Mouse (Mus musculus) frontal cortex, postnatal 14 days (tissue): ENCODE data around the gene Trim41.
"Not testable (repeated sequence)": the region's sequence is repeated elsewhere in the genome, so short reads cannot be mapped to it uniquely, and the experiment has no call there.

Source experiments
- DNase-seq, 2 experiments: peaks; one replicate each; pipeline ENCODE4 v3.0.0; 2022; ENCODE audit warnings: low spot score in 2 of 2

Gene Trim41

DNA sequence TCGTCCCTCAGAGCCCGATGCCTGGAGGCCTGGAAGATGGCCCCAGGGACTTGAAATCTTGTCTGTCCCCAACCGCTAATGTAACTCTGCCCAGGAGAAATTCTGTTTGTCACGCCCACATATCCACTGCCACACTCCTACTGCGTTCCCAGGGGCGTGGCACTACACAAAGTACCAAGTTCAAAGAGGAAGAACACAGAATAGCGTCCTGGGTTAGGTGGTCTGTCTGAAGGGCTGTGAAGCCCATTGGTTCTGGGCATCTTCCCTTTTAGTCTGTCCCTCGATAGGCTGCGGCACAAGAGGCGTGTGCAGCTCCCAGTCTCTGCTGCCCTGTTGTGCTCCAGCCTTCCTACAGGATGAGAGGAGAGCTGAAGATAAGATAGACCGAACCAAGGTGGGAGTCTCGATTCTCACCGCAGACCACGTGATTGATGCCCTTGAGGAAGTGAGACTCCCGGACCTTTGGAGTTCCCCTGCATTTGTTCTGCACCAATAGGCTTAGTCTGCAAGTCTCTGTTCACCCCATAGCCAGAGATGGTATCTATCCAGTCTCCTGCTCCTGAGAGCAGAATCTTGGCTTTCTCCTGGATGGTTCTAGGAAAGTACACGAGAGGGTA is 21.1 kb upstream of the Trim41 start:
- no peak for DNase-seq

DNA sequence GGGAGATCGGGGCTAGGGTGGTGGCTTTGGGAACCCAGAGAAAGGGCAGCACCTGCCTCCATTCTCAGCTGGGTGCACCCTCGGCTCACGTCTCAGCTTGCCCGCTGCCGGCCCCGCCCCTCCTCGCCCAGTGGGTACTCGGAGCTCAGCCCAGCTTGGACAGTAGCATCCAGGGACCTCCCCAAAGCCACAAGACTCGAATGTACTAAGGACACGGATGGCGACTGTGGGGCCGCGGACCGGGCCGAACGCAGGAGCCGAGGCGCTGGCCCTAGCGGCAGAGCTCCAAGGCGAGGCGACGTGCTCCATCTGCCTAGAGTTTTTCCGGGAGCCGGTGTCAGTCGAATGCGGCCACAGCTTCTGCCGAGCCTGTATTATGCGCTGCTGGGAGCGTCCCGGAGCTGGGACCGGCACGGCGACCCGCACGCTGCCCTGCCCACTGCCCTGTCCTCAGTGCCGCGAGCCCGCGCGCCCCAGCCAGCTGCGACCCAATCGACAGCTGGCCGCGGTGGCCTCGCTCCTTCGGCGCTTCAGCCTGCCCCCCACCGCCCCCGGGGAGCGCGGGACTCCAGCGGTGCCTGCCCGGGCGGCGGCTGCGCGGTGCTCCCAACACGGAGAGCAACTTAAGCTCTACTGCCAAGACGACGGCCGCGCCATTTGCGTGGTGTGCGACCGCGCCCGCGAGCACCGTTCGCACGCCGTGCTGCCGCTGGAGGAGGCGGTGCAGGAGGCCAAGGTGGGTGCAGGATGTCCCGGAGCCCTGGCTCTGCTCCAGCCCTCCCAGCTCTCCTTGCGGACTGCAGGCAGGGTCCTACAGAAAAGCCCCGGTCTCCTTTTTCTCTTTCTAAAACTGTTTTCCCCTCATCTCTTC is 20.4 kb upstream of the Trim41 start:
- peak in 1 of 2 experiments; percentile 36 for DNase-seq

DNA sequence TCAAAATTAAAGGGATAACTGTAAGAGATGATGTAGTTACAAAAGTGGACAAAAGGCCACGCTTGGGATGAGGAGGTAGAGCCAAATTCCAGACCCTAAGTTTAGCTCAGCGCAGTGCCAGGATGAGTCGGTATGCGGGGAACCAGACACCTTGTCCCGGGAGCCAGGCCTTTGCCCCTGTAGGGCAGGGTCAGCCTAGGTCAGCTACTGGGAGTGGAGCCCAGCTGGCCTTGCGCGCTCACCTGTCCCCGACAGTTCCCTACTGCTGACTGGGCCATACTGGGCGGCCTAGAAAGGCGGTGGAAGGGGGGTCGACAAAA is 19.8 kb upstream of the Trim41 start:
- no peak for DNase-seq

DNA sequence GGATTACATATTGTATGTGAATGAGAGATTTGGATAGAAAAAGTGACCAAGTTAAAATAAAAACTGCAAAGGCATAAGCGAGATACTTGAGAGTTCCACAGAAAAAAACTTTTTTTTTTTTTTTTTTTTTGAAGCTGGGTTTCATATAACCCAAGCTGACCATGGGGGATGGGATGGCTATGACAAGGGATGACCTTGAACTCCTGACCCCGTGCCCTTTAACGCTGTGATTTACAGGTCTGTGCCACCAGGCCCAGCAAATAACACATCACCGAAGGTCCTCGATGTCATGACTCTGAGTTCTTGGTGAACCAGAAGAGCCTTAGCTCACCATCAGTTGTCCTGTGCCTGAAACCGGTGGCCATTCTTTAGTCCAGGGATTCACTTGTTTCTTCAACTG is 18.8 kb upstream of the Trim41 start:
- DNase-seq: no peak

DNA sequence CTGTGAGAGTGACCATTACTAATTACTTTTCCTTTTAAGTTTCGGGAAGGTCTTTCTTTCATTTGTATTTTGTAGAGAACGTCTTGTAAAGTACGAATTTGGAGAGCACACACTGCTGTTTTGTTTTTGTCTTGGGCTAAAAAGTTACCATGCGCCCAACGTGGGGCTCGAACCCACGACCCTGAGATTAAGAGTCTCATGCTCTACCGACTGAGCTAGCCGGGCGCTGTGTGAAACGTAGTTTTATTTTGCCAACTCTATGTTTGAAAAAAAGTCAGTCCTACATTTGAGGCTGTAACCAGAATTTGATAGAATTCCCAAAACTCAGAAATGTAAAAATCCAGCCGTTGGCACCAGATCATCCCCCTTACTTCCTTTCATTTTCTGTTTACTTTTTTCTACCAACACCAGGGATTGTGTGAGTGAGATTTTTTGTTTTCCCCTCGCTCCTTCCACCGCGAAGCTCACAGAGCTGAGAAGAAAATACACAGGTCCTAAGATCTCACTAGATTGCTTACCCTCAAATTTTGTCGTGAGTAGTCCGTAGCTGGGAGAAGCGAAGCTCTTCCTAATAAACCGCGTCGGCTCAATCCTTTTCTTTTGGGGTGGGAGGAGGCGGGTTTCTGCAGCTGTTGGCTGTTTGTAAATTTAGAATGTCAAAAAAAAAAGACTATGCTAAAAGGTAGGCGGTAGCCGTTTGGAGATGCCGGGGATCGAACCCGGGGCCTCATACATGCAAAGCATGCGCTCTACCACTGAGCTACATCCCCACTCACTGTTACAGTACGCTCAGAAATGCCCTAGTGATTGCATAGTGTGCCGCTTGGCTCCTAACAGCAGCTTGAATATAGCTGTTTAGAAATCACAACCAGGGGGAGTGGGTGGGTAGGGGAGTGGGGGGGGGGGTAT is 16.8 kb upstream of the Trim41 start:
- peak; percentile 85 to 92 for DNase-seq

DNA sequence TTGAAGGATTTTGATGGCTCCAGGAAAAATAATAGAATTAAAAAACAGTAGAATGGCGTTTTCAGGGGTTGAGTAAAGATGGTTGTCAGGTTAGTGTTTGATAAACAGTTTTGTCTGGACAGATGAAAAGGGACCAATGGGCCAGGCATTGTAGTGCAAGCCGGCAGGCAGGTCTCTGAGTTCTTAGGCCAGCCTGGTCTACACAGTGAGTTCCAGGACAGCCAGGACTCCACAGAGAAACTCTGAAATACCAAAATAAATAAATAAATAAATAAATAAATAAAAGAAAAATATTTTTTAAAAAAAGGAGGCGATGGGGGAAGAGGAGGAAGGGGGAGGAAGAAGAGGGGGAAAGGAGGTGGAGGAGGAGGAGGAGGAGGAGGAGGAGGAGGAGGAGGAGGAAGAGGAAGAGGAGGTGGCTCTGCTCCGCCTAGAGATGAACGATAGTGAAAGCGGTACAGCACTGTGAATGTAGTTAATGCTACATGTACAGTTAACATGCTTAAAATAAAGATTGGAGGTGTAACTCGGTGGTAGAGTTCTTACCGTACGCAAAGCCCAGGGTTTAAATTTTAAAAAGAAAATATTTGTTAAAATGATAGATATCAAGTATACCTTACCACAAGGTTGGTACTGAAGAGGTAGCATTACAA is 16.1 kb upstream of the Trim41 start:
- DNase-seq: no peak

DNA sequence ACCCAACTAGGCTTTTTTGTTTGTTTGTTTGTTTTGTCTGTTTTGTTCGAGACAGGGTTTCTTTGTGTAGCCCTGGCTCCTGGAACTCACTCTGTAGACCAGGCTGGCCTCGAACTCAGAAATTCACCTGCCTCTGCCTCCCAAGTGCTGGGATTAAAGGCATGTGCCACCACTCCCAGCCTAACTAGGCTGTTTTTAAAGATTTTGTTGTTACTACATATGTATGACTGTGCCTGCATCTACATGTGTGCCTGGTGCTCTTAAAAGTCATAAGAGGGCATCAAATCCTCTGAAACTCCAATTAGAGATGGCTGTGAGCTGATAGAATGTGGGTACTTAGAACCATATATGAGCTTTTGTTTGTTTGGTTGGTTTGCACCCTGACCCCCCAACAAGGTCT is 14.1 kb upstream of the Trim41 start:
- DNase-seq: no peak

DNA sequence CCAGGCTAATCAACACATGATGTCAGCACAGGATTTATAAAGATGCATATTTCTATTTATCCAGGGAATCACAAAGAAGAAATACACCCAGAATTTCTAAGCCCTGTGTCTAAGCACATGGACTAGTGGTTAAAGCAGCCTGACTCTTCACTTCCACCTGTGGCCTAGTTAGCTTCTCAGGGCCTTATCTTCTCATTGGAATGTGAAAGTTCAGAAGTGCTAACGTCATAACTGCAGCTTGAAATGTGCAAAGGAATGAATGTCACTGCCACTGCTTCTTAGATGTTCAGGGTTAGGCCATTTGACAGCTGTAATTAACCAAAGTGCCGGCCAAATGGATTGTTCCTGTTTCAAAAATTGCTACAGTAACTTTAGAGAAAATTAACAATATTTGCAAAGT is 13.1 kb upstream of the Trim41 start:
- DNase-seq: no peak

DNA sequence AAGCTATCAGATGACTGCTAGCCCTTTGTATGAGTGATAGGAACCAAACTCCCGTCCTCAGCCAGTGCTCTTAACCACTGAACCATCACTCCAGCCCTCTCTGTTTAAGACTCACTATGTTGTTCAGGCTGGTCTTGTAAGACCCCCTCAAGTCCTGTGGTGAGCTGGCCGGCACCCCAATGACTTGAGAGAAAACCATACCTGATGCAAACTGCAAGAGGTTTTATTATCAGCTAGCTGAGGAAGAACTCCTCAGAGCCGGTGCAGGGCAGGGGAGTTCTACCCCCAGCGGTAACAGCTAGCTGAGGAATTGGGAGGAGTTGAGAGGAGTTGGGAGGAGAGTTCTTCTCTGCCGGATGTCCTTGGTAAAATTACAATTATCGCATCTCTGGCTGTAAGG is 10.8 kb upstream of the Trim41 start:
- DNase-seq: no peak

DNA sequence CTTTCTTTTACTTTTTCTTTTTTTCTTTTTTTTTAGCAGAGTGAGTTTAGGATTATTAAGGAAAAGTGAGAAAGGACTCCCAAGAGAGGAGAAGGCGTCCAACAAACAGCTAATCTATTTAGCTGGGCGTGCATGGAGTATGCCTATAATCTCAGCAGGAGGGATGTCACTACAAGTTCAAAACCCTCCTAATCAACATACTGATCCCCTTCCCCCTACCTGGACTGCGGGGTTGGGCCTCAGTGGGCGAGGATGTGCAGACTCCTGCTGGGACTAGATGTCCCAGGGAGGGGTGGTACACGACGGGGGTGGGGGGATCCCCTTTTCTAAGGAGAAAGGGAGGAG is 9.6 kb upstream of the Trim41 start:
- no peak for DNase-seq

DNA sequence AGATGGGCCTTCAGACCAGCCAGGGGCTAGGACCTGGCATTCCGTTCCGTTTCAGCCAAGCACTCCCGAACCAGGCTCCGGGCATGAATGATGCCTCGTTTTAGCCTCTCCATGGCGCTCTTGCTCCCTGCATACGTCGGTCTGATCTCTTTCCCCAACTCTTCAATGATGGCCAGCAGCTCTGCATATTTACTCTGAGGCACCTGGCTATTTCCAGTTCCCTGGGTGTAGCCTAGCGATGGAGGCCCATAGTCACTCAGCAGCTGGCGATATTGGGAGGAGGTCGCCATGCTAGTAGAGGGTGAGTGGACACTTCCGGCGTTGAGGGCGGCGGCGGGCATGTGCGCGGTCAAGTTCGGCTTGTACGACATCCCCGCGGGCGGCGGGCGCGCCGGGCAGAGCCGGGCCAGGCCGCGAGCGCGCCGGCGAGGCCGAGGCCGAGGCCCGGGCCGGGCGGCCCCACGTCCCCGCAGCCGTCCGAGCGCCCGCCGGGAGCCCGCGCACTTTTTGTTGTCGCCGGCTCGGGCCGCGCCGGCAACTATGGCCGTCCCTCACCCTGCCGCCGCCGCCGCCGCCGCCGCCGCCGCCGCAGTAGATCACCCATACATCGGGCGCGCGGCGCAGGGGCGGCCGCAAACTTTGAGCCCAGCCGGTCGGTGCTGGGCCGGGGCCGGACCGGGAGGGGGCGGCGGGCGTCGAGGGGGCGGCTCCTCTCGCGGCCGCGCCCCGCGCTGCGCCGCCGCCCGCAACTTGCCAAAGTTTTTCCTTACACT is 9.0 kb upstream of the Trim41 start, which contains the start of the genes Trim7 and Gm12184:
Gene Trim7, plus strand, starts transcription at position 162 of the 773 bp plus-strand sequence.
Gene Gm12184, minus strand, starts transcription at position 677 of the 773 bp plus-strand sequence.
- DNase-seq: not testable (repeated sequence)

DNA sequence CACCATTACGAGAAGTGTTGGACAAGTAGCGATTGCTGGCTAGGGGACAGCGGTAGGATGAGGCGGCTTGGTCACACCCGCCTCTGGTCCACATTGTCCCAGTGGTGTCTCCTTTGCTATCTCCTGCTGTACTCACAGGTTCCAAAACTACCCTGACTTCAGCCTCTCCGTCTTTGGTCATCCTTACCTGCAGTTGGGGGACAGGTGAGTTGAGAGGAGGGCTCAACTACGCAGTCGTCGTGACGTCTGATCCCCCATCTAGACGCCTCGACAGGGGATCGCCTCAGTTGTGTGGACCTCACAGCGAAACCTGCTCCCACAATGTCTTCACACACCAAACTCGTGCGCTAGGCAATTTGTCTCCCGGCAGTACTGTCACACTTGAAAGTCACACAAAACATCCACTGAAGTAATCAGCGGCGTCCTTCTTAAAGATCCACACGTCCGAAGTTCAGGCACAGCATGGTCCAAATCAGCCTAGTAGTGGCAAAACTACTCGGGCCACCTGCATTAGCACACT is 7.2 kb upstream of the Trim41 start:
- no peak for DNase-seq

DNA sequence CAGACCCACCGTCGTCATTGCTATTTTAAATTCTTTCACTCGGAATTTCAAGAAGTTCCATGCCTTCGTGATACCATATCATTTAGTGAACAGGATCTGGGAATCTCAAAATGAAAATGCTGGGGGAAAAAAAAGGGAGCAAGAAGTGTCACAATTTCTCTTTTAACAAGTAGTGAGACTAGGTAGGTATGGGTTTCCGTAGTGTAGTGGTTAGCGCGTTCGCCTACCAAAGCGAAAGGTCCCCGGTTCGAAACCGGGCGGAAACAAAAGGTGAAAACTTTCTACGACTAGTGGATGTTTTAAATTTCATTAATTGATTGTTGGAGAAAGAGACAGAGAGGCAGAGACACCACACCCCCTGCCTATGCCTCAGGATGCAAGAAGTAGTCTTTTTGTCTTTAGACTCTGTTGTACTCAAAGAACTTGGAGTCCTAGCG is 6.4 kb upstream of the Trim41 start:
- DNase-seq: peak in 1 of 2 experiments; percentile 51

DNA sequence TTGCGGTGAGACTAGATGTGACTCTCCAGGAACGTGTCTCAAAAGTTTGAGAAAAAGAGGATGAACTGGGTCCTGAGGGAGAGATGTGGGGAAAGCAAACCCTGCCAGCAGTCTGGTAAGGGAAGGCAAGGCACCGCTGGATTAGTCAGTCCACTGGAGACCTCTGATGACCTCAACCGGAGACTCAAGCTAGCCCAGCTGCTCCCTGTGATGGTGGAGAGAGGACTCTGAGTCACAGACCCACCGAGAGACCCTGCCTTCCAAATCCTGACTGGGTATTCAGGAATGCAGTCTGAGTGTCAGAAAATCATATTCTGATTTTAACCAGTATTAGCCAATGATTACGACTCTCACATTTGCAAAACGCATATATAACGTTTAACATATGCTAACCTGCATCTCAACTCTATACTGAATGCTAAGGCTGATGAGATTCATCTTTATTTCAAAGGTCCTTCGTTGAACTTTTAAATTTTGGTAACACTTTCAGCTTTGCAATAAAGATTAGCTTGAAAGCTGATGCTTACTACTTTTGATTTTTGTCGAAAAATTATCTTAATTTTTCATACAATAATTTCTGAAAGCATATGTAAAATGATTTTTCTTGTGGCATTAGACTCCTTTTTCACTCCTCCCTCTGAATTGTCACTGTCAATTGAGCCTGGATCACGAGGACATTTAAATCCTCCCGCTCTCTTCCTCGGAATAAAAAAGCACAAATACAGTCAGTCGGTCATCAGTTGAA is 5.8 kb upstream of the Trim41 start:
- no peak for DNase-seq

DNA sequence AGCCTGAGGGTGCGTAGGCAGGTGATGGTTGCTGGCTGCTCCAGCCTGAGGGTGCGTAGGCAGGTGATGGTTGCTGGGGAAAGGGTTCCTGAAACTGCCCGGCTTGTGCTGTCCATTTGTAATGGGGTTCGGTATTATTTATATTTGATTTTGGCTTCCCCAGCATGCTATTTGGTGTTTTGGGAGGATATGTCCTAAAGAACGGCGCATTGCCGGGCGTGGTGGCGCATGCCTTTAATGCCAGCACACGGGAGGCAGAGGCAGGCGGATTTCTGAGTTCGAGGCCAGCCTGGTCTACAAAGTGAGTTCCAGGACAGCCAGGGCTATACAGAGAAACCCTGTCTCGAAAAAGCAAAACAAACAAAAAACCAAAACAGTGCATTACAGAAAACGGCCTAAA is 4.1 kb upstream of the Trim41 start:
- DNase-seq: not testable (repeated sequence)

DNA sequence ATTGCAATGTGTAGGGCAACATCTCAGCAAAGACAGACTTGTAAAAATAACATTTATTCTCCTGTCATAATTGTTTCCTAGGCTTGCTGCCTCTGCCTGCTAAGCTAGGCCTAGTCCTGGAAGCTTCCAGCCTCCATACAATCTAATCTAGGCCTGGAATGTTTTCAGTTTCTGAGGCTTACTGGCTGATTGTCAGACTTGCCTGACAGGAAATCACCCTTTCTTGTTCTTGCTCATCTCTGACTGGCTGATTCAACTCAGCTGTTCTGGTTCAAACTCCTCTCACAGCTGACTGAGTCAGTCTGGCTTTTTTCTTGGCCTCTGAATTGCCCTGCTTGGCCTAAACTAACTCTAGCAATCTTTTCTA is 3.1 kb upstream of the Trim41 start:
- no peak for DNase-seq

DNA sequence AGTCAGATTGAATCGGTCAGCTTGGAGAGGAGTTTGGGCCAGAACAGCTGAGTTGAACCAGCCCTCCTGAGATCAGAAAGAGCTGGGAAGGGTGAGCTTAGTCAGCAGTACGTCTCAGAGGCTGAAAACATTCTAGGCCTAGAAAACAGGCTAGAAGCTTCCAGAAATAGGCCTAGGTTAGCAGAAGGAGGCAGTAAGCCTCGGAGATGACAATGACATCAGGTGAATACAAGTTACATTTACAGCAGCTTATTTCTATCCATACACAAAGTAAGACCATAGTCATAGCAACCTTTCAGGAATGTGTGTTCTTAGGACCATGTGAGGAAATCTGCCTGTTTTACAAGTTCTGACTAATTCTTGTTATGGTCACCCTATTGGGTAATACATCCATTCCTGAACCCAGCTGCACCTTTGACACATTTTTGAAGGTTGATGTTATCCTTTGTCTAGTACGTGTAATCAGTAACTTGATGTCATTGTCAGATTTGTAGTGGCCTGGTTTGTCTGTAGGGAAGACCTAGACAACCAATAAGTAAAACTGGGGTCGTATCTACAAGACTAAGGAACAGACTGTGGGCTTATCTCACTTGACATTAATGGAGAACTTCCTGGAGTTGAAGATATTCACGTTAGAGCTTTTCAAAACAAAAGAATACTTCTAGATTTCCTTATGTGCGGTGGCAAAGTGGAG is 2.6 kb upstream of the Trim41 start:
- no peak for DNase-seq

DNA sequence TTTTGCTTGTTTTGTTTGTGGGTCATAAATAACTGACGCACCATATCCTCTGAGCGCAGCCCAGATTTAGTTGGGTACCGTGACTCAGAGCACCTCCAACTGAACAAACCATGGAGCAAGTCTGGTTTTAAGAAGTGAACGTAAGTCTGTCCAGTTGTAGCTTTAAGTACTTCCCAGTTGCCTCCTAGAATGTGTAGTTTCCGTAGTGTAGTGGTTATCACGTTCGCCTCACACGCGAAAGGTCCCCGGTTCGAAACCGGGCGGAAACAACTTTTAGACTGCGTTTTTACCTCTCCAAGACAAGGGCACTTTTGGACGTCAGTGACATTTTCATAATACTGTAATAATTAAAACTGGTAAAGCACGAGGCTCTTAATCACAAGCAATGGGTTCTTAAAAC is 1.2 kb upstream of the Trim41 start:
- DNase-seq: peak; percentile 57 to 77

DNA sequence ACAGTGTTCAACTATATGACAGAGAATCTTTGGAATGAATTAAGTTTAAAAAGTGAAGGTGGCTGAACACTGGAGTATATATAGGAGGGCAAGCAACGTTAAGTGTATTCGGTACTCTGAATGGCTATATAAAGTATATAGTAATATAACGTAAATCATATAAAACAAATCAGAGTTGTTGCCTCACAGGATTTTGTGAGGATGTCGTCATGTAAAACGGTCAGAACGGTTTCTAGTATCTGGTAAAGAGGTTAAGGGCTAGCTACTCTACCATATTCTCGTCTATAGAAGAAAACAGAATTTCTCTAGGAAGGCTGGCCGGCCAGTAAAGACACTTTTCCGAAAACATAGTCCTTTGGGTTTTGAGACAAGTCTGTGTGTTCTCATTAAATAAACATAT is 641 bp upstream of the Trim41 start:
- DNase-seq: no peak
